Mouse (Mus musculus) cerebellum, adult 9-11 months (tissue): ENCODE results near the gene Prkn.

Experiments
- DNase-seq: peaks from one replicate; pipeline ENCODE4 v3.0.0; 2022

Prkn gene

DNA sequence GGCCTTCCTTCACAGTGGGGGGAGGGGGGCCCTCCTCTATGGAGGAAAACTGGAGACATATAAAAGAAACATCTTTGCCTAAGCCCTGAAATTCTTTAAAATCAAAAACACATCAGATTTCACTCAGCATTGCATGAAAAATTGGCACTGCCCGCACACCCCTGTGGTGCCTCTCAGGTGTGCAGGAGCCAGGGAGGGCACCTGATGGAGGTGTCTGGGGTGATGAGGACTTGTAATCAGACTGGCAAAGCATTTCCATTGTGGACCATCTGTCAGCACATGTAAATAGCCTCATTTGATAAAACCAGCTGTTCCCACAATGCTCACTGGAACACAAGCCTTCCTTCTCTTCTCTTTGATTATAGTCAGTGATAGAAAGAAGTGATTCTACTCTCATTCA is 928.8 kb downstream of the Prkn start:
- DNase-seq: peak; percentile 77

GRCm38 (mm10) chr17:11769513-11769912 is 929.3 kb downstream of the Prkn start:
- no peak for DNase-seq

DNA sequence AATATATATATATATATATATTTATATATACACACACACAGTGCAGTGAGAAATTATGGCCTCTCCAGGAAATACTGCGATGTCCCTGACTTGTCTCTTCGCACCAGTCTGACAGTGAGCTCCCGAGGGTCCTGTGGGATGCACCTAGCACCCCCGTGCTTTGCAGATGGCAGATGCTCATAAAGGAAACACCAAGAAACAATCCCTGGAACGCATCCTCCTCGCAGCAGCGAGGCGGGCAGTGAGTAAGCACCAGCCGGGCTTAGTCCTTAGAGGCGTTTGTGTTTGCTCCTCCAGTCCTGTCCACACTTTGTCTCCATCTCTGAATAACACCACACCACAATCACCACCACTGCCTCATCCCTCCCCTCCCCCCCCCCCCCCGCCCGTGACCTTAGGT is 939.4 kb downstream of the Prkn start:
- no peak for DNase-seq

- peak; percentile 12 for DNase-seq
Measured at GRCm38 (mm10) chr17:11780005-11780404, 939.8 kb downstream of the Prkn start.

GRCm38 (mm10) chr17:11780805-11781481 is 940.8 kb downstream of the Prkn start:
- DNase-seq: no peak

DNA sequence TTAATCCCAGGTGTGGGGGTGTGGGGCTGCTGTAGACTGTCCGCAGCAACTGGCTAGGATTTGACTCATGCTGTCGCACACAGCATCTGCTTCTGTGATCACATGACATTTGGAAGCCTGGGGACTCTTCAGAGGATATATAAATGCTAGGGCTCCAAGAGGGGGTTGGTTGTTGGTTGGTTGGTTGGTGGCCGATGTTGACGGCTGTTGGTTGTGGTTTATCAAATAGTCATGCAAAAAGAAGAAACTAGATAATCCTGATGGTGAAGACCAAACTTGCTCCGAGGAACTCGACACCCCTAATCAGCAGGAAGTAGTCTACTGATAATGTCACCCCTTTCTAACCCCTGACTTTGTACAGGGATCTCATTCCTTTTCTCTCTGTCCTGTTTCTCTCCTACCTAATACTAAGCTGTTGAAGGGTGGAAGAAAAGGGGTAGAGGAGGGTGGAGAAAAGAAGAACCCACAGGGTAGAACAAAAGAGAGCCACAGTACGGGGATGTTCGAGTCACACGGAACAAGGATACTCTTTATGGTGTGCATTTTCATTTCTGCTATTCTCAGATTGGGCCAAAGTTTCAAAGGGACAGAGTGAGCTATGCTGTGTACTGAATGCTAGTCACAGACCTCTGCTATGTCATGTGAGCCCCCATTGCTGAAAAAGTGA is 948.2 kb downstream of the Prkn start:
- no peak for DNase-seq

DNA sequence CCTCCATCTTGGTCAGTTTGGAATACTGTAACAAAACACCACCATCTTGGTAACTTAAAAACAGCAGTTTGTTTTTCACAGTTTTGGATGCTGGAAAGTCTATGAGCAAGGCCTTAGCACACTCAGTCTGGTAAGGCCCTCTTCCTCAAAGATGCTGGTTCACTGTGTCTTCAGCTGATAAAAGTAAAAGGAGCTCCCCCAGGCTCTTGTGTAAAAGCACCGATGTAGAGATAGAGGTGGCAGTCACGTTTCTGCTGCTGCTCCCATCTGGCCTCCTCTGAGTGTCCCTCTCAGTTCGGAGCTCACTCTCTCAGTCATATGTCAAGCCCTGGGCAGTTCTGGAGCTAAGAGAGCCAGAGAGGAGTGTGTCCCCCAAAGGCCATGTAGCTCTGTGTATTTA is 955.8 kb downstream of the Prkn start:
- no peak for DNase-seq

- DNase-seq: no peak
Measured at GRCm38 (mm10) chr17:11801226-11801625, 961.0 kb downstream of the Prkn start.

DNA sequence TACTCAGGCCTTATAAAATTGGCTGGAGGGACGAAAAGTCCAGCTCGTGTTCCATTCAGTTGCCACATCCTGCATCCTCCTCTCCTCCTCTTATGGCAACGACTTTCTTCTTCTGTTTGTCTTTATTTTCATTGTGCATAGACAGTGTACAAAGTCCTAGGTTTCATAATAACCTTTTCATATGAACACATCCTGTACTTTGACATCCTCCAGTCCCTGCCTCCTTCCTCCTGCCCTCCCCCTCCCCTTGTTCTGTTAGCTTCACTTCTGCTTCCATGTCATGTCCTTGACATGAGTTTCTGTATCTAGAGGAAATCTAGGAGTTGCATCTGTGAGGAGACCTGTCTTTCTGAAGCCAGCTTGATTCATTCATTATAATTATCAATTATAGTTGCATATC is 967.1 kb downstream of the Prkn start:
- no peak for DNase-seq

GRCm38 (mm10) chr17:11817886-11818285 is 977.7 kb downstream of the Prkn start:
- no peak for DNase-seq

DNA sequence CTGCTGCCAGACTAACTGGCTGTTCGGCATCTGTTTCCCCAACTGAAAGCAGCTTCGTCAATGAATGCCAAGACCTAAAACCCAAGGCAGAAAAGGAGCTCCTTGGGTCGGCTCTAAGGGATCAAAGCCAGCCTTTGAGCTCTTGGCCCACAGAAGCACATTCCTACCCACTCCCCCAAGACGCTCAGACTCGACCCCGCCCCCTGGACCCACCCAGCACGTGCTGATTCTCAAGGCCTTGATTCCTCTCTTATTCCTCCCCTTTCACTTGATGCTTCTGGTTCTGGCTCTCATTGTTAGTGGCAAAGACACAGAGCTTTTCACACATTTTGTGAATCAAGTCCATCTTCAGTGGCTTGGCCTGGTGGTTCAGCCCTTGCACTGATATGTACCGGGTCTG is 979.3 kb downstream of the Prkn start:
- no peak for DNase-seq

DNA sequence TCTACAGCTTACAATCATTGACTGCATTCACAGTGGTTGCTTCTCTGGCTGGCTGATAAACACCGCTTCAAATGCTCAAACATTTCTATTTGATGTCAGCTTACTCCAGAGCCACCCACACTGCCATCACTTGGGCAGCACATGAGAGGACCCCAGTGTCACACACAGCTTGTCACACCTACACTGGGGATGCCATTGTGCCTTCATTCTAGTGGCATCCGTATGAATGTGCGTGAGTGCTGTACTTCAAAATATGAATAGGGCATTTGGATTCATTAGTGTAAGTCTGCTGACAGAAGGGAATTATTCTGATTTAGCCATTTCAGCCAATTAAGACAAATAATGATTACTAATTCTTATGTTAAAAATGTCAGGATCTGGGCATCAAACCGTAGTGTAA is 980.6 kb downstream of the Prkn start:
- DNase-seq: no peak

DNA sequence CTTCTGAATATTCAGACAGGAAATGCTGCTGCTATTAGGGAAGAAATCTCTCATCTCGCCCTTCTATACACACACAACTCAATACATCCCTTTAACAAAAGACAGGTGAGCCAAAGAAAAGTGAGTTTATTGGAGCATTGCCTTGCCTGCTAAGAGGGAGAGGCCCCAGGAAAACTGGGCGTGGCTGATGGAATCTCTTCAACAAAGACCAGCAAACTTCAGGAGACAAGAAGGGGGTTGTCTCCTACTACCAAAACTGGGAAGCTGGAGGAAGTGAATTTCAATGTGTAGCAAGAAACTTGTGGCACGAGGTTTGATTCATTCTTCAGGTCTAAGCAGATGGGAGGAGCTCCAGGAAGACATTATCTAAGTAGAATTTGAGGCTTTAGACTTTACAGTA is 989.3 kb downstream of the Prkn start:
- no peak for DNase-seq

GRCm38 (mm10) chr17:11837121-11837520 is 996.9 kb downstream of the Prkn start:
- no peak for DNase-seq

DNA sequence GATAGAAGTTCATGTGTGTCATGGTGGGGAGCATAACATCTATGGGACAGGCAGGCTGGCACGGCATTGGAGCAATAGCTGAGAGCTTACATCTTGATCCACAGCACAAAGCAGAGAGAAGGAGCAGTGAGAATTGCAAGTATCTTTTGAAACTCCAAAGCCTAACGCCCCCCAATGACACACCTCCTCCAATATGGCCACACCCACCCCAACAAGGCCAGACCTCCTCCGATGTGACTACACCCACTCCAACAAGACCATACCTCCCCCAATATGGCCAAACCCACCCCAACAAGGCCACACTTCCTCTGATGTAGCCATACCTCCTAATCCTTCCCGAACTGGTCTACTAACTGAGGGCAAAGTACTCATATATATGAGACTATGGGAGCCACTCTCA is 1004.3 kb downstream of the Prkn start:
- no peak for DNase-seq

GRCm38 (mm10) chr17:11844989-11845388 is 1004.8 kb downstream of the Prkn start:
- DNase-seq: no peak

DNA sequence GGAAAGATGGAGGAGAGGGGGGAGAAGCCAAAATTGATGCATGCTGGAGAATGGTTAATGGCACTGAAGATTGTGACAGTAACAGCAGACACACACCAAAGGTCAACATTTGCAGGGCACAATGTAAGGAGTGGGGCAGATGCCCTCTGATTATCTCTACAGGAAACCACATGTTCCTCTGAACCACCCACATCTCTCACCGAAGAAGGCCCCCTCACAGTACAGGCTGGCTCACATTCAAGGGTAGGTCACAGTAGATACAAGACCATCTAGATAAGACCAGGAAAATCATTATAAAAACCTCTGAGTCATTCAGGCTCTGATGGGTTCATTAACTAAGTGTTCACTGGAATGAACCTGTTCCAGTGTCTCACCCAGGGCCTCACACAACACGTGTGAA is 1005.3 kb downstream of the Prkn start:
- DNase-seq: no peak

DNA sequence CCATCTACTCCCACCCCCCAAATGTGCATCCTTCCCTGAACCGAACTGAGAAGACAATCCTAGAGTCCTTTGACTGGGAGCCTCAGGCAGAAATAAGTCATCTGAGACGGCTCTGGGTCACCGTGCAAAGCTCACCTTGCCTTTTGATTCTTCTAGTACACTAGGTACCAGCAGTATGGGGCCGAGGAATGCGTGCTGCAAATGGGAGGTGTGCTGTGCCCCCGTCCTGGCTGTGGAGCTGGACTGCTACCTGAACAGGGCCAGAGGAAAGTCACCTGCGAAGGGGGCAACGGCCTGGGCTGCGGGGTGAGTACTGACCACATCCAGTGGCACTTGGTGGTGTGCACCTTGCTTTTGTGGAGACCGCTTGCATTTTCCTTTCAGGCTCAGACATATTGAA is 1014.4 kb downstream of the Prkn start:
- no peak for DNase-seq

GRCm38 (mm10) chr17:11858772-11859405 is 1018.7 kb downstream of the Prkn start:
- no peak for DNase-seq

DNA sequence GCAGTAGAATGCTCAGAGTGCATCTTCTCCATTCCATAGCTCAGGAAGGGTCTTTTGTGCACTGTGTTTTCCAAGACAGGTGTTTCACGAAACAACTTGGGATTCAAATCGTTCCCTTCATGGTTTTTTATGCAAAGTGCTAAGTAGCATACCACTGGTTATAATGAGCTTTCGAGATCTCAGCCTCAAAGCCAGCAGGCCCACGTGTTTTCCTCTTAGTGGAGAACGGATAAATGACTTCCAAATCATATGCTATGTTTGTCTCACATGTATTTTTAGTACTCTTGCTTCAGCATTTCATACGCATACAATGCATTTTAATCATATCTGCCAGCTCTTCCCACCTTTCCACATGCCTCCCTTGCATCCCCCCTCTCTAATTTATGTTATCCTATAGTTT is 1021.0 kb downstream of the Prkn start:
- no peak for DNase-seq

DNA sequence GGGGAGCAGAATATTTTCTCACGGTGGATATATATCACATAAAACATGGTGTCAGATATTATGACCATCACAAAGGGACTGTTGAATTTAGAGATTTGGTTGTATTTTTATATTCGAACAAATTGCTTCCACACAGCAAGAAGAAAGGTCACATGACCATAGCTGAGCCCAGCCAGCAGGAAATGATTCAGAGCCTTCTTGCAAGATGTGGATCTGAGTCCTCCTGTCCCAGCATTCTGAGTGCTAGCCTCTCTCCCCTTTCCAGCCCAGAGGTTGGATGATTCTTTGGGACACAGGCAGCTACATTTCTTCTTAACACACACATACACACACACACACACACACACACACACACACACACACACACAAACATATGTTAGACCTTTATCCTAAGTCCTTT is 1022.2 kb downstream of the Prkn start:
- DNase-seq: no peak

DNA sequence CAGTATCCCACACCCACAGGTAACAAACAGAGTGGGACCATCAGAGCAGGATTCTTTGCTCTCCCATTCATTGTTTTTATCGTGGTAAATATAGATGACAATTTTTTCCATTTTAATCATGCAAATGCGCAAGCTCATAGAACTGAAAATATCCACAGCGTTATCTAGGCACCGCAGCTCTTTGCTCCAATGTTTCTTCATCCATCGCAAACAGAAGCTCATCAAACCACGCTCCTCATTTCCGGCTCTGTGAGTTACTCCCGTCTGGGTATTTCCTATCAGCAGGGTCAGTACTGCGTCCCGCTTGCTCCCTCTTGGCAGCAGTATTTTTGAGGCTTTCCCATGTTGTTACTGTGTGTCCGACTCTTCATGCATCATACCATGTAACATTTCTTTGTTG is 1022.8 kb downstream of the Prkn start:
- no peak for DNase-seq

DNA sequence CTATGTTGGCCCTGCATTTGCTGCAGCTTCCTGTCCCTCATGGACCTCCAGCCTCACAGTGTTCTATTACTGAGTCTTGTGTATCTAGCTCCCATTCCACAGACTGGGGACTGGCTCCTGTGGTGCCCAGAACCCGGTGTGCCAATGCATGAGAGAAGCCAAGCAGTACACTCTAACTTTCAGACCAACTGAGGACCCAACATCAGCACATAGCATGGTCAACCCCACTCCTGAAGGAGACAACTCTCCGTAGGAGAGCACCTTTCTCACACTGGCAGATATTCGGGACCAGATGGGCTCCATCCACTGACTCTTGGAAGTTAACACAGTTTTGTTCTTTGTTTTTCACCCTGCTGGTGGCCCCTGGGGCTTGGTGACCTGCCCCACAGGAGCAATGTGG is 1026.0 kb downstream of the Prkn start:
- DNase-seq: no peak

GRCm38 (mm10) chr17:11867334-11868095 is 1027.3 kb downstream of the Prkn start:
- DNase-seq: no peak
